Mouse (Mus musculus): ENCODE results near the gene Ugt2b35.

DNA sequence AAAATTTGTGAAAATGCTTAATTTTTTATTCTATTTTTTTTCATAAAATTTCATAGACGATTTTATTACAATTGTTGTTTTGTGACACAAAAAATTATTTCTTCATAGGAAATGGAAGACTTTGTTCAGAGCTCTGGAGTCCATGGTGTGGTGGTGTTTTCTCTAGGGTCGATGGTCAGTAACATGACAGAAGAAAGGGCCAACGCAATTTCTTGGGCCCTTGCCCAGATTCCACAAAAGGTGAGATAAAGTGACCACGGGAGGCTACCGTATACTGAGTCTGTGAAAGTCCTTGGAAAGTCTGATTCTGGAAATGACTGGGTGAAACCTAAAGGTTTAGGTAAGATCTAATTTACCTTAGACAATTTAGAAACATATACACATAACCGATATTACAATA is 4.1 kb downstream of the Ugt2b35 start:
- TF ChIP-seq CTCF (IDR thresholded peaks at IDR 0.05; ENCODE audit: insufficient read depth, low read length) (no peak), POLR2A (IDR thresholded peaks at IDR 0.05; ENCODE audit: borderline replicate concordance, extremely low read depth, low read depth, low read length) (no peak)
